Mouse (Mus musculus) adrenal gland, postnatal 14 days (tissue): ENCODE data around the gene Sema3e. TPM values are rescaled to one million over a fixed set of nuclear protein-coding genes. Genes with fewer than 3 reads are reported as not detected.

Experiments
- DNase-seq: peaks from one replicate; pipeline ENCODE4 v3.0.0; 2021; ENCODE audit warnings: mixed read lengths
- long read RNA-seq, 2 experiments: library from polyadenylated mRNA; stranded (forward); transcript quantifications; one replicate each; pipeline ENCODE4 v2.0.0; 2021
- total RNA-seq: library from RNA; stranded (reverse); gene quantifications from 2 replicates; pipeline ENCODE4 v1.2.3, GENCODE M21; 2021

Gene Sema3e
- 0.44 and 0.45 TPM in 2 replicates for total RNA-seq
- long read RNA-seq, experiment 1, result 0 reads
- long read RNA-seq, experiment 2, result 0 reads

- peak; percentile 15 for DNase-seq
These were observed at the start of gene Sema3e for GRCm38 (mm10) chr5:14025205-14026124. TSS of gene Sema3e (plus strand) at chr5:14025276.

GRCm38 (mm10) chr5:13977576-13977975 is 47.5 kb upstream of the Sema3e start:
- no peak for DNase-seq

GRCm38 (mm10) chr5:13979156-13979555 is 45.9 kb upstream of the Sema3e start:
- no peak for DNase-seq

GRCm38 (mm10) chr5:13982417-13983054 is 42.5 kb upstream of the Sema3e start:
- DNase-seq, result no peak

GRCm38 (mm10) chr5:13983608-13984007 is 41.5 kb upstream of the Sema3e start:
- DNase-seq, result no peak

- DNase-seq, result no peak
These were observed 39.4 kb upstream of the Sema3e start for GRCm38 (mm10) chr5:13985669-13986068.

GRCm38 (mm10) chr5:13987123-13987522 is 38.0 kb upstream of the Sema3e start:
- no peak for DNase-seq

- no peak for DNase-seq
These were observed 37.1 kb upstream of the Sema3e start for GRCm38 (mm10) chr5:13988023-13988422.

- peak; percentile 43 for DNase-seq
These were observed 32.2 kb upstream of the Sema3e start for GRCm38 (mm10) chr5:13992734-13993396.

- DNase-seq, result no peak
These were observed 3.3 kb downstream of the Sema3e start for GRCm38 (mm10) chr5:14028341-14028740.

GRCm38 (mm10) chr5:14030796-14031195 is 5.7 kb downstream of the Sema3e start:
- no peak for DNase-seq

- DNase-seq, result no peak
These were observed 7.0 kb downstream of the Sema3e start for GRCm38 (mm10) chr5:14032056-14032455.

- no peak for DNase-seq
These were observed 8.2 kb downstream of the Sema3e start for GRCm38 (mm10) chr5:14033302-14033701.

- no peak for DNase-seq
These were observed 13.9 kb downstream of the Sema3e start for GRCm38 (mm10) chr5:14038813-14039496.

GRCm38 (mm10) chr5:14040208-14040607 is 15.1 kb downstream of the Sema3e start:
- DNase-seq, result no peak

GRCm38 (mm10) chr5:14043116-14043515 is 18.0 kb downstream of the Sema3e start:
- no peak for DNase-seq

GRCm38 (mm10) chr5:14043983-14044382 is 18.9 kb downstream of the Sema3e start:
- no peak for DNase-seq

GRCm38 (mm10) chr5:14048660-14049059 is 23.6 kb downstream of the Sema3e start:
- DNase-seq, result no peak

- no peak for DNase-seq
These were observed 29.4 kb downstream of the Sema3e start for GRCm38 (mm10) chr5:14054472-14054871.

GRCm38 (mm10) chr5:14059895-14060553 is 34.9 kb downstream of the Sema3e start:
- no peak for DNase-seq

GRCm38 (mm10) chr5:14062918-14063481 is 37.9 kb downstream of the Sema3e start:
- DNase-seq, result no peak
